Mouse (Mus musculus) NIH3T3 (cell line): ENCODE measurements at regions not wholly inside any gene's neighbourhood (a gene's known extent, or its start where the extent isn't known, plus 50 kb on each side); places are given as distances from the start of the nearest gene placed in this dataset.

Source experiments
- DNase-seq: peaks from one replicate; pipeline ENCODE4 v3.0.0-alpha.2; 2012; ENCODE audit warnings: low read depth

DNA sequence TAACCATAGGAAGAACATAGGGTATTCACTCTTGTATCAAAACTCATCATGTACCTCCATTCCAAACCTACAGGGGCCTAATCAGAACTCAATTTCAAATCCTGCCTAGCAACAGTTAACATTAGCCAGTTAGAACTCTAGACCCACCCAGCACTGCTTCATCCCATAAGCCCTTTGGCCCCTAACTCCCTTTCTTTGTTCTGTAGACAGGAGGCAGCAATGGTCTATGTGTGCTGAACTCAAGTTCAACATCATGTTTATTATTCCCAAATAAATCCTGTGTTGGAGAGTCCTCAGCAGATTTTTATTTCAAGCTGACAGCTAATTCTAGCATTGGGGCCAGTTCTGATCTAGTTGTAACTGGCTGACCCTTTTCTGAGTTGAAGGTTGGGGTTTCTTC, 112.2 kb downstream of the Ipo8 start:
- DNase-seq: no peak

DNA sequence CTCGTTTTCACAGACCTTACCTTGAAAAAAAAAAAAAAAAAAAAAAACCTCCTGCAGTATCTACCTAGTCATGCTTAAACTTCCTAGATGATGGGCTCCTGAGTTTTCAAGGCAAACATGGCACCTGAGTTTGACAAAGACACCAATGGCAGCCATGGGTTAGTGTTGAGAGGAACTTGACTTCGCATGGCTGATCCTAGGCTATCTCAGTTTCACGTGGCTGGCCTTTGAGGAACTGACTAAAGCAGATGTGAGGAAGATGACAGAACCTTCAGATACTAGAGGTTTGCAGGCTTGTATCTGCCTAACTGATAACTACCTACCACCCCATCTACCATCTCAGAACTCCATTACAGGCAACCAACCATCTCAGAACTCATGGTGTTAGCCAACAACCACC, 120.9 kb downstream of the Ipo8 start:
- no peak for DNase-seq

DNA sequence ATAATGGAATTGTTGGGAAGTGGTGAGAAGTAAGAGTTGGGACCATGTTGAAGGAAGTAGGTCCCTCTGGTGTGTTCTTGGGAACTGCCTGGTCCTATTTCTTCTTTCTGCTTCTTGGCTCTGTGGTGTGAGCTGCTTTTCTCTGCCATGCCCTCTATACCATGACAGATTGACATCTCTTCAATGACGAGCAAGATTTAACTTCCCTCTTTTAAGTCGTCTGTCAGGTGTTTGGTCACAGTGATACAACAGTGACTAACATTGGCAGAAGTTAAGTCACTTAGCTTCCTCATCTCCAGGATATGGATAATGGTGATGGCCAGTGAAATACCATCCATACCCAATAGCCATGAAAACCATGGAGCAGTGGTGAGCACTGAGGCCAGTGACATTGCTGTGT, 122.9 kb downstream of the Ipo8 start:
- no peak for DNase-seq

DNA sequence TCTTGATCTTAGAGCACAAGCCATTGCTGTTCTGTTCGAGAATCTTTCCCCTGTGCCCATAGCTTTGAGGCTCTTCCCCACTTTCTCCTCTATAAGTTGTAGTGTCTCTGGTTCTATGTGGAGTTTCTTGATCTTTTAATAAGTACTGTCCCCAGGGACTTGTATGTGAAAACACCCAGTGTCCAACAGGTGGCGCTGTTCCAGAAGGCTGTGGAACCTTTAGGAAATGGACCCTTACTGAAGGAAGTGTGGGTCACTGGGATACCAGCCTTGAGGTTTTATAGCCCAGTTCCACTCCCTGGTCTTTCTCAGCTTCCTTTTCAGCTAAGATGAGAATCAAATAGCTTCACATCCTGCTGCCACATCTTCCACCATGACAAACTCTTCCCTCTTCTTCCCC, 125.6 kb downstream of the Ipo8 start:
- DNase-seq: peak; percentile 78

DNA sequence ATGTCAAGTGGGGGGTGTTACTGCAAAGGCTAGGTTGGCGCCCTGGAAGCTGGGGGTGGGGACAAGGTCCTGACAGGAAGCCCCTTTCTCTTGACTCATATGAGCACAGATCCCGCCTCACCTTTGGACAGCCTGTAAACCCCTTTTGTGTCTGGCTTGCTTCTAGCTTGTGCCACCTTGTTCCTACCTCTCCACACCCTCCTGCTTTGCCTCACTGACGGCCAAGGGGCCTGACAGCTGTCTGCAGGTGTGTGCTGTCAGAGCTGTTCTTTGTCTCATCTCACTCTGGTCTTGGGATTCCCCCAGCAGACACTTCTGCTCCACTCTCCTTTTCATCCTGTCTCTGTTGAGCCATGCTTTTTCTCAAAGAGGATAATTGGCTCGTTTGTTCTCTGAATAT, 137.9 kb downstream of the Ipo8 start:
- DNase-seq: no peak

DNA sequence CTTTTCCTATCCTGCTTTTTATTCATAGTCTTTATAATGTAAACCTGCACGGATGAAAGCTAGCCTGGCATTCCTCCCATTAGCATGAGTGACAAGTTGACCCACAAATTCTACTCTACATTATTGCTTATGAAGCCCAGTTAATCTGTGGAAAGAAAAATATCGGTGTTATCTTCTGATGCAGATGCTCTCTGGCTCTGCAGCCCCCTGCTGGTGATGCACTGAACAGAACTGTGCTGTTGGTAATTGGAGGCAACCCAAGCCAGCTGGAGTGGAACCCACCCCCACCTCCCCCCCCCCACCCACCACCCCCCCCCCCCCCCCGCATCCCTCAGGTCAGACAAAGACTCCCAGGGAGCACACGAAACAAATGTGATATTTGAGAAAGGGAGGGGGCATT, 143.5 kb downstream of the Ipo8 start:
- peak; percentile 65 for DNase-seq

DNA sequence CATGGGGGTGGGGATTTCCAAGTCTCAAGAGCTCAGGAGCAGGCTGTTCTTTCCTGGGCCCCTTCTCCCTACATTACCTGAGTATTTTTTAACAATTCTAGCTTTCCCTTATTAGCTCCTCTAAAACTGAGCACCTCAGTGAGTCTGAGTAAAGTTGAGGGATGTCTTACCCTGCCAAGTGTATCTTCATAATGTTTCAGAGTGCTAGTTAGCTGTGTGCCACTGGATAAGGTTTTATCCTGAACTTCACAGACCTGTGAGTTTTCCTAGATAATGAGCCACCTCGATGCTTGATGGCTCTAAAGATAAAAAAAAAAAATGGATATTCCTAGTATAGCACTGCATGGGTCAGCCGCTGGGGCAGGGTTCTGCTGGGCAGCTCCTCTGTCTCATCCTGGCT, 171.1 kb downstream of the Ipo8 start:
- no peak for DNase-seq

DNA sequence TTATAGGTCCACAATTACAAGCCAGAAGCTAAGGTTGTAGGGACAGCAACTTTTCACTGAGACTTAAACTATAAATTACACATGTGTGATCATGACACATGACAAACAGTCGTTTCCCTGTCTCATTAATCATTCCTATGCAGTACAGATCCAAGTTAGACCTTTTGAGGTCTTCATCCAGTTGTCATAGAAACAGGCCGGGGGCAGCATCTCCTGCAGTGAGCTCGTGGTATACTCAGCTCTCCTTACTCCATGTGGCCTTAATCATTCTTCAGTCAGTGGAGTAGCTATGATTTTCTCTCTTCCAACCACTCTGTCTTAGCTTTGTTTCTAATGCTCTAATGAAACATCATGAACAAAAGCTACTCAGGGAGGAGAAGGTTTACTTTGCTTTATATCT, 178.1 kb downstream of the Ipo8 start:
- no peak for DNase-seq

DNA sequence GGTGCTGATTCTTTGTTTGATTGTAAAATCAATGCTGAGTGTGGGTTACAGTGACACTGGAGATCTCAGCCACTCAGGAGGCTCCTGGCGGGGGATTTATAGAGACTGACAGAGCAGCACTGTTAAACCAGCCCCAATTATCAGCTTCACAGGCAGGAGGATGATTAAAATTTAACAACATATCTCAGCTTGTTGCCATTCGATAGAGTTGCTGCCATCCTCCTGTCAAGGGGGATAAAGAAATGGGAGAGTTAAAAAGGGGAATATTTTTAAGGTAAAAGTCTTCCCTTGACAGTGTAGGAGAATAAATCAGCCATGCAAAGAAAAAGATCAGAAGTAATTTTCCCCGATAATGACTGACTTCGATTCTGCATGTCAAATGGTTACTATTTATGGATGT, 178.8 kb downstream of the Ipo8 start:
- no peak for DNase-seq

DNA sequence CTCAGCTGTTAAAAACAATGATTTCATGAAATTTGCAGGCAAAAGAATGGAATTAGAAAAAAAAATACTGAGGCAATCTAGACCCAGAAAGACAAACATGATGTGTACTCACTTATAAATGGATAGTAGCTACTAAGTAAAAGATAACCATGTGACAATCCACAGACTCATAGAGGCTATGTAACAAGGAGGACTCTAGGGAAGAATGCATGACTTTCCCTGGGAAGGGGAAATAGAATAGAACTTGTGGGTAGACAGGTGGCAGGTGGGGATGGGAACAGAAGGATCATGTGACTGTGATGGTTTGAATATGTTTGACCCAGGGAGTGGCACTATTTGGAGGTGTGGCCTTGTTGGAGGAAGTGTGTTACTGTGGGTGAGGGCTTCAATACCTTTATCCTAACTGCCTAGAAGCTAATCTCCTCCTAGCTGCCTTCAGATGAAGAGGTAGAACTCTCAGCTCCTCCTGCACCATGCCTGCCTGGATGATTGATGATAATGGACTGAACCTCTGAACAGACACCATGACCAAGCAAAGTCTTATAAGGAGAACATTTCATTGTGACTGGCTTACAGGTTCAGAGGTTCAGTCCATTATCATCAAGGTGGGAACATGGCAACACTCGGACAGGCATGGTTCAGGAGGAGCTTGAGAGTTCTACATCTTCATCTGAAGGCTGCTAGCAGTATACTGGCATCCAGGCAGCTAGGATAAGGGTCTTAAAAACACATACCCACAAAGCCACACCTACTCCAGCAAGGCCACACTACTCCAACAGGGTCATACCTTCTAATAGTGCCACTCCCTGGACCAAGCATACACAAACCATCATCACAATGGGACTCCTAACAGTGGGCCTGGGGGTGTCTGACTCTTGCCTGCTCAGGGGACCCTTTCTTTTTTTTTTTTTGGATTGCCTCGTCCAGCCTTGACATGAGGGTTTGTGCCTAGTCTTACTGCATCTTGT, 183.6 kb downstream of the Ipo8 start:
- no peak for DNase-seq

DNA sequence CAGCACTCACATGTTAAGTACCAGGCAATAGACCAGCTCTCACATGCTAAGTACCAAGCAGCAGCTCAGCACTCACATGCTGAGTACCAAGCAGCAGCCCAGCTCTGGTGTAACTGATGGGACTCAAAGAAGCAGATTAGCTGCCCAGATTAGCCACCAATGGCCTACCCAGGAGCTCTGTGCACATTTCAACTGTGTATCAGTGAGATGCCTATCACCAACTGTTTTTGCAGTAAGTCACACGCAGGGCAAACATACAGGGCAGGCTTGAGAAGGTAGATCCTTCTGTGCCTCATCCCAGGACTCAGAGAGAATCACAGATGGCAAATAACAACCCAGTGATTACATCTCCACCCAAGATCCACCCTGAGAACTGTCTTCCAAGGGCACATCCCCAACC, 190.7 kb downstream of the Ipo8 start:
- no peak for DNase-seq

DNA sequence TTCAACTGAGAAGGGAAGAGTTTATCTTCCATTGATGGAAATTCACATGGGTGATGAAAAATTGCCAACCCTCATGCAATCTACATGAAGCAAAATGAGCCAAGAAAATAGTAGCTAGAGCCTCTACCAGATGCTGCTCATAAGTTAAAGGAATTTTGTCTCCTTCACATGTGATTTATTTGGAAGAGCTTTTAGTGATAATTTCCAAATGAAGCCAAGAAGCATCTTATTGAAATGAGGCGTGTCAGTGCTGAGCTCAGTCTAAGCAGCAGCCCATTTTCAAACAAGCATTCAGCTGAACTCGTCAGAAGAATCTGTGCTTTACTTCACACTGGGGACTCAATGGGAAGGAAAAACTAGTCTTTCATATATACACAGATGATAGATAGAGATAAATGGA, 190.0 kb upstream of the Tmtc1 start:
- DNase-seq: no peak

DNA sequence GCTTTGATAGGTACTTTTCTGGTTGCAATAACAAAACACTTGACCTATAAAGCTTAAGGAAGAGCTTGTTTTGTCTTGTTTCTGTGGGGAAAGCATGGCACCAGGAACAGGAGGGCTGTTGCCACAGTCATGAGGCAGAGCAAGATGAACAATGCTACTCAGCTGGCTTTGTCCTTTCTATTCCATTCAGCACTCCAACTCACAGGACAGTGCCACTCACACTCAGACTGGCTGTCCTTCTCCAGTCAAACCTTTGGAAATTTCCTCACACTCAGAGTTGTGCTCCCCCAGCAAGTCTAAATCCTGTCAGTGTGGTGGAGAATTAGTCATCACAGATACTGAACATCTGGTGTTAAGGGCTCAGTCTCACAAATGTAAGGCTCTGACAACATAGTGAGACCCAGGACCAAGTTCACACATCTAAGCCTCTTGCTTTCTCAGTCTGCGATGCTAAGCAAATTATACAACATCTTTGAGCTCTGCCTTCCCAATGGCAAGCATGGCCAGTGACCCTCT, 183.0 kb upstream of the Tmtc1 start:
- DNase-seq: peak; percentile 9

DNA sequence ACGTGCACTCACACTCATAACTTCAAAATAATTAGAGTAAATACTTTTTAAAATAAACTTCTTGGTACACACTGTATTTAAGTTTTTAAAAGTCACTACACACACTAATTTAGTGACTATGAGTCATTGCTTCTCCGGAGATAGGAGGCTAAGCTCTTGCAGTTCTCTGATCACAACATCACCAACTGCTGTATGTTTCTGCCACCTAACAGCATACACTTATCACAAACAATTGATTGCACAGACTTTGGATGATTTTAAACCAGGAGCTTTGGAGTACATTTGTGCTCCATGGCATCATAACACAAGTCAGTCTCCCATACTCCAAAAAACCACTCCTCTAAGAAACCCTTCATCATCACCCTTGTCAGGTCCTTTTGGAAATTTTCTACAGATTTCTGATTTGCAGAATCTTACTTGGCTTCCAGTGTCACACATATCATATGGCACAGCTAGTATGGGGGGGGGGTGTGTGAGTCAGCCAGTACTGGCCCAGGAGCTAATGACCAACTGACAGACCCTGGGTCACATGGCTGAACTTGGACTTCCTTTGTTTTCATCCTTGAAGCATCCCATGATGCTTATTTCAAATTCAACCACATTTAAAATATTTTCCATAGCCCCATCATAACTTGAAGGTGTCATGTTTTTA, 179.1 kb upstream of the Tmtc1 start:
- no peak for DNase-seq

DNA sequence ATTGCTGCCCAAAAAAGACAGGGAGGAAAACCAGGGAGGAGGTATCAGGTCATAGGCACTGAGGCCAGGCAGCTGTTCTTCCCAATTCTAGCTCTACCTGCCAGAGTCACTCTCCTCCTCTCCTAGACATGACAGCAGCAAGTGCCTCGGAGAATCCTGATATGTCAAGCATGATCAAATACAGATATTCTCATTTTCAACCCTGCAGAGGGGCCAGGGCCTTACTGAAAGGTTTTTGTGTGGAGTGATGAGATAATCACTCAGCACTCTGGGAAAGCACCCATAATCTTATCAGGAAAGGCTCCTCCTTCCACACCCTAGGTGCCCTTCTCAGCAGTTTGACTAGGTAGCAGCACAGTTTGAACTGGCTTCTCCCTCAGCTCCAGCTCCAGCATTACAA, 175.8 kb upstream of the Tmtc1 start:
- no peak for DNase-seq

DNA sequence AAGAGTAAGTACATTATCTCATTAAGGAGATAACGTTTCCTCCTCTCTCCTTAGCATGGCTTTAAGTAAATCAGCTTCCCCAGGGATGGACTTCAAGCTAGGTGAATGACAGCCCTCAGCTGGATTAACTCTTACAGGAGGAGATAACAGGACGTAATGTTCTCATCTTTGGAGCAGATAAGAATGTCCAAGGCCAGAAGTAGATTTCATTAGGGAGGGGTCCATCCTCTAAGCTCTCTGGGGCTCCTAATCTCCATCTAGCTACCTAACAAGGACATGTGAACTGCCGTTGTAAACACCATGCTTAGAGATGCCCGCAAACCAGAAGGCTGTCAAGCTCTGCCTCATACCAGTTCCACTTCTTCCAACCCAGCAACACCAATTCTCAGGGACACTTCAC, 171.7 kb upstream of the Tmtc1 start:
- no peak for DNase-seq

DNA sequence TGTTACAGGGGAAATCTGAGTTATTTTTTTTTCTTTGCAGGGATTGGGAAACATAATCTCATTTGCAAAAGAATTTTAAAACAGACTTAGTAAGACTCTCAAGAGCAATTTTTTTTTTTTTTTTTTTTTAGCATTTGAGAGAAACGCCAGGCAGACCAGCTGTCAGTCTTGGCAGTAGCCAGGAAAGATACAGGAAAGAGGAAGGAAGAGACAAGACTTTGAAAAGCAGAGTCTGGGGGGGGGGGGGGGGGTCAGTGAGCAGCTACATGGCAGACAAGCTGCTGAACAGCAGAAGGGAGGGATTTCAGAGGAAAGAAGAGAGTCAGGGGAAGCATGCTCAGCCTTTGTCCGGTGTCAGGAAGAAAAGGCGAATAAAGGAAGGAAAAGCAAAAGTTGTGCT, 171.3 kb upstream of the Tmtc1 start:
- DNase-seq: no peak

DNA sequence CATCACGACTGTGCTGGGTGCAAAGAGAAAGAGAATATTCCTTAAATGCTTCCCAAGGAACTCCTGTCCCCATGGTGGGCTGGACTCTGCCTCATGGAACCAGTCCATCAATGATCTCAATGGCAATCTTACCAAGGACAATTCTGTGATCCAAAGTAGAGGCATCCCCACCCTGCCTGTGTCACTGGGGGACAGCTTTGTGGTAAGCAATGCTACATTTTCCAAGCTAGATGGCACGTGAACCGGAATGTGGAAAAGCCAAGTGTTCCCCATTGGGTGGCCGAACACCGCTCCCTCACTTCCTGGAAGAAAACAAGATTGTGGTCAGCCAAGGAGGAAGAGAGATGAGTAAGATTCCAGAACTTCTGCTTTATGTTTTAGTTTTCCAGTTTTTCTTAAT, 164.7 kb upstream of the Tmtc1 start:
- DNase-seq: no peak

DNA sequence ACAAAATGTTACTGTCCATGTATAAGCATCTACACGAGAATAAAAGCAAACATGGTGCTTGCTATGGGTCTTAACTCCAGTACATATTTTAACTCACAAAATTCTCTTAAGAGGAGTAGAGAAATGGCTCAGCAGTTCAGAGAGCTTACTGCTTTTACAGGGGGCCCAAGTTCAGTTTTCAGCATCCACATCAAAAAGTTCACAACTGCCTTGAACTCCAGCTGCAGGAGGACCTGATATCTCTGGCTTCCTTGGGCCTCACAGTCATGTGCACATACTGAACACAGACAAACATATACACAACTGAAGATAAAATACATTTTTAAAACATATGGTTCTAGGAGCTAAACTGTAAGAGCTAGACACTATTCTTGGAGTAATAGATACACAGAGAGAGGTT, 161.0 kb upstream of the Tmtc1 start:
- no peak for DNase-seq

DNA sequence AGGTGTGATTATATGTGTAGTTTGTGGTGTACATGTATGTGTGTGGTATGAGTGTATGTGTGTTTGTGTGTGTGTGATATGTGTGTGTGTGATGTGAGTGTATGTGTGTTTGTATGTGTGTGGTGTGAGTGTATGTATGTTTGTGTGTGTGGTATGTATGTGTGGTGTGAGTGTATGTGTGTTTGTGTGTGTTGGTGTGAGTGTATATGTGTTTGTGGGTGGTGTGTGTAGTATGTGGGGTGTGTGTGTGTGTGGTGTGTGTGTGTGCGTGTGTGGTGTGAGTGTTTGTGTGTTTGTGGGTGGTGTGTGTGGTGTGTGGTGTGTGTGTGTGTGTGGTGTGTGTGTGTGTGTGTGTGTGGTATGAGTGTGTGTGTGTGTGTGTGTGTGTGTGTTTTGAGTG, 160.6 kb upstream of the Tmtc1 start:
- no peak for DNase-seq

DNA sequence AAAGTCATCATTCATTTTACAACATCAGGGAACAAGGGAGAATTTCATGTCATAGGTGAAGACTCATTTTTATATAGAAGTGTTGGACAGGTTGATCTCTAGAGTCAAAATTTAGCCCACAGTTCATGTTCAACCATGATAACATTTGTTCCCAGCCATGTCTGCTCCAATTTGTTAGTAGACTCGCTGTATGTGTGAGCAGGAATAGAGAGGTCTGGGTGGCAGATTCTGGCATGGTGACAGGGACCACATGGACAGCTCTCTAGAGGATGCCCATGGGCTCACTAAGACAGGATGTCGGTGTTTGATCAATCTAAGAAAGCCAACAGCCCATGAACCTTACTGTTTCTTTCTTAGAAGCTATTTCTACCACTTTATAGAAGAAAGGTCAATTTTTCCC, 159.7 kb upstream of the Tmtc1 start:
- DNase-seq: no peak

DNA sequence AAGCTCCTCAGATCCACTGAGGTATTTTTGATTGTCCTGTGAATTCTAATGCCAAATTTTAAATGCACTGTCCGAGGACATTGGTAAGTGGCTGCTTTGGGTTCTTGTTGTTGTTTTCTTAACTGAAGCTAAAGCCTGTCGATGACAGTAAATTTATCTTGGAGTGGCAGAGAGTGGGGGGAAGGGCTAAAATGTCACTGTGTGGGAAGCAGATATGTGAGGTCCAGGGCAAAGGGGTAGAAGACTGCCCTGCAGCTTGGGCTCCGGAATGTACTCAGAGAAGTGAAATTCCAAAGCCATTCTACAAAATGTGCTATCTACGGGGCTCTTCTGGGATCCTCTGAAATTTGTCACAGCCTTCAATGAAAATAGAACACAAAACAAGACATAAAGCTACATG, 159.3 kb upstream of the Tmtc1 start:
- DNase-seq: no peak

DNA sequence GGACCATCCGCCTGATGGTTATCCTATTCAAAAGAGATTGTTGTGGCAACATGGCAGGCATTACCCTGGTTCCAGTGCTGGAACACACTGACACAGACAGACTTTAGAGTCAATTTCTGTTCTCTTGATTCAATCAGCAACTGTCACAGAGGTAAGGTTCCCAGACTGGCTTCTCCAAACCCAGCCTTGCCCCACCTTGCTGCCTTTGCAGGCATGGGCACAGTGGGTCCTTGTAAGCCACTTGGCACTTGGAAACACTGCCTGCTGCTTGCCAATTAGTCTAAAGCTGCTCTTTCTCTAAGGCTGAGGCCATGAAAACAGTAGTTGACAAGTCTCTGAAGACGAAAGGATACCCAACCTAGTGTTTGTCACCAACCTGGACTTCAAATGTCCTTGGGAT, 158.7 kb upstream of the Tmtc1 start:
- no peak for DNase-seq

DNA sequence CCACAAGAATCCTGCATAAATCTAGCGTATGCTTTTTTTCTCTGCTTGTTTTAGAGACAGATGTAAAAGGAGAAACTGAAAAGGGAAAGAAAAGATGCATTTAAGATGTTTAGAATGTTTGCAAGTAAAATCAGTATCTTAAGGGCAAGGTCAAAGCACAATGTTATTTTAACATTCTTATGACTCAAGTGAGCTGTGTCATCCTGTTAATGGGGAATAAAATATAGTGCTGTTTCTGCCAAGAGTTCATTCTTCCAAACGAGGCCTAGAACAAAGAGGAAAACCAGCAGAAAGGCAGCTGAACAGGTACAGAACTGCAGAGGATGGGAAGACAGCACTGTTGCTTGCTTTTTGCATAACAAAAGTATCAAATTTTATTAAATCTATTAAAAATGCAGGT, 156.7 kb upstream of the Tmtc1 start:
- peak; percentile 51 for DNase-seq
